Mouse (Mus musculus) lung, adult 2 months (tissue): Measurements from ENCODE around the gene Ufc1.

Experiments
- CTCF ChIP-seq: fragments of 200-500 bp; IDR thresholded peaks from 2 replicates; pipeline ENCODE4 v1.5.1; 2011; ENCODE audit warnings: mild to moderate bottlenecking, low read length, control low read depth; ENCODE audit not compliant: insufficient read depth
- POLR2A ChIP-seq: fragments of 200-500 bp; IDR thresholded peaks from 2 replicates; pipeline ENCODE4 v1.6.1; 2011; ENCODE audit warnings: low read depth, mild to moderate bottlenecking, control low read depth, low read length, borderline replicate concordance; ENCODE audit errors: extremely low read depth

GRCm38 (mm10) chr1:171252415-171252814 lies 42.4 kb downstream of the Ufc1 start:
- TF ChIP-seq CTCF (no peak), POLR2A (no peak)
